Mouse (Mus musculus) spleen, postnatal 10 days (tissue): Measurements from ENCODE around the gene Faf1.

Experiments
- DNase-seq, 2 experiments: peaks; one replicate each; pipeline ENCODE4 v3.0.0; 2021 to 2022; ENCODE audit warnings: low spot score in 2 of 2

Faf1 gene

GRCm38 (mm10) chr4:109904487-109904886, 228.1 kb downstream of the Faf1 start:
- no peak for DNase-seq

GRCm38 (mm10) chr4:109929058-109929457, 252.7 kb downstream of the Faf1 start:
- no peak for DNase-seq

- DNase-seq, result peak in 1 of 2 experiments; percentile 13
Measured at GRCm38 (mm10) chr4:109930445-109930844, 254.1 kb downstream of the Faf1 start.

GRCm38 (mm10) chr4:109930935-109931334, 254.5 kb downstream of the Faf1 start:
- DNase-seq, result no peak

GRCm38 (mm10) chr4:109936557-109936956, 260.2 kb downstream of the Faf1 start:
- DNase-seq, result no peak

- DNase-seq, result no peak
Measured at GRCm38 (mm10) chr4:109939291-109939690, 262.9 kb downstream of the Faf1 start.

GRCm38 (mm10) chr4:109945554-109945953, 269.2 kb downstream of the Faf1 start:
- no peak for DNase-seq

- DNase-seq, result no peak
Measured at GRCm38 (mm10) chr4:109949307-109949706, 272.9 kb downstream of the Faf1 start.

- DNase-seq, result no peak
Measured at GRCm38 (mm10) chr4:109953509-109953908, 277.1 kb downstream of the Faf1 start.

GRCm38 (mm10) chr4:109960201-109960935, 284.0 kb downstream of the Faf1 start:
- no peak for DNase-seq

GRCm38 (mm10) chr4:109963570-109964279, 287.3 kb downstream of the Faf1 start:
- no peak for DNase-seq

GRCm38 (mm10) chr4:109969561-109969960, 293.2 kb downstream of the Faf1 start:
- no peak for DNase-seq

GRCm38 (mm10) chr4:109973991-109974654, 297.7 kb downstream of the Faf1 start:
- no peak for DNase-seq

GRCm38 (mm10) chr4:109974655-109975380, 298.4 kb downstream of the Faf1 start:
- no peak for DNase-seq

- DNase-seq, result no peak
Measured at GRCm38 (mm10) chr4:109975381-109976240, 299.2 kb downstream of the Faf1 start.

GRCm38 (mm10) chr4:109976273-109977147, 300.1 kb downstream of the Faf1 start:
- no peak for DNase-seq

- DNase-seq, result no peak
Measured at GRCm38 (mm10) chr4:109977148-109978067, 301.0 kb downstream of the Faf1 start, which contains the start of gene Dmrta2. TSS of gene Dmrta2 (plus strand) at chr4:109978053.

- DNase-seq, result no peak
Measured at GRCm38 (mm10) chr4:109978068-109978857, 301.9 kb downstream of the Faf1 start.
